Comparison of ENCODE assay signal across 8 mouse cellular contexts in genomic region chr19:41660999-41661374, GRCm38 (mm10).
DNase-seq lines count a peak whose midpoint lies in the region; ATAC-seq and TF ChIP-seq lines count a peak whose summit lies in the region.

No protein-coding gene starts in this region.

- peaks cover 88% of the 10 kb centered on the region for H3K27me3 ChIP-seq in heart, embryonic 12.5 days (replicated peaks)
- H3K27me3 ChIP-seq in limb, embryonic 14.5 days (ENCODE audit: control insufficient read depth, insufficient read depth, low read length), result peaks cover 7% of the 10 kb centered on the region

- H3K27ac ChIP-seq in heart, embryonic 12.5 days (ENCODE audit: poor library complexity, severe bottlenecking), result no peak overlapping the region
- no peak overlapping the region for H3K27ac ChIP-seq in limb, embryonic 14.5 days (replicated peaks; ENCODE audit: low read depth, low read length)

- no peaks in the 10 kb centered on the region for H3K9me3 ChIP-seq in heart, embryonic 12.5 days (replicated peaks)
- H3K9me3 ChIP-seq in limb, embryonic 14.5 days (ENCODE audit: control insufficient read depth, low read length), result no peaks in the 10 kb centered on the region

- no peaks in the 10 kb centered on the region for H3K36me3 ChIP-seq in heart, embryonic 12.5 days
- H3K36me3 ChIP-seq in limb, embryonic 14.5 days (ENCODE audit: control insufficient read depth, insufficient read depth, low read length), result no peaks in the 10 kb centered on the region

- H3K4me3 ChIP-seq in heart, embryonic 12.5 days, result no peak overlapping the region
- H3K4me3 ChIP-seq in limb, embryonic 14.5 days (replicated peaks; ENCODE audit: low read length), result no peak overlapping the region

- peak; percentile 25 to 45 for DNase-seq in heart, postnatal 10 days
- DNase-seq in 3T3-L1 (ENCODE audit: low read depth, low spot score), result peak; percentile 66
- peak; percentile 77 for DNase-seq in adrenal gland, postnatal 10 days
- peak; percentile 92 for DNase-seq in limb, embryonic 14.5 days (ENCODE audit: low spot score)
- DNase-seq in yolk sac, embryonic 10.5 days (ENCODE audit: low spot score), result peak; percentile 72
- DNase-seq in cerebellum, adult 11 months, result no peak

- TF ChIP-seq POLR2A in limb, embryonic 14.5 days (IDR thresholded peaks at IDR 0.05; ENCODE audit: borderline replicate concordance, extremely low read depth, insufficient read depth, insufficient read length), result no peak

- ATAC-seq in heart, embryonic 12.5 days (ENCODE audit: insufficient number of reproducible peaks, low FRiP score), result no peak
- no peak for ATAC-seq in limb, embryonic 14.5 days (ENCODE audit: low FRiP score, low read depth)
- no peak for ATAC-seq in cerebellum, adult (ENCODE audit: insufficient number of reproducible peaks, low FRiP score, low TSS enrichment)

- no peak overlapping the region for H3K9ac ChIP-seq in heart, embryonic 12.5 days
- H3K9ac ChIP-seq in limb, embryonic 14.5 days (ENCODE audit: low read depth, low read length, severe bottlenecking), result no peak overlapping the region

- 17% methylated on average over 4 of the region's 4 CpGs for WGBS in heart, embryonic 12.5 days
- WGBS in limb, embryonic 14.5 days, result 15% methylated on average over 4 of the region's 4 CpGs

- no peak overlapping the region for H3K4me2 ChIP-seq in heart, embryonic 12.5 days
- H3K4me2 ChIP-seq in limb, embryonic 14.5 days (replicated peaks; ENCODE audit: low read depth, low read length, severe bottlenecking), result no peak overlapping the region

- intact Hi-C loops in heart, postnatal 10 days (cut with DNase I), result no loop called here

- peaks cover 5% of the 10 kb centered on the region; the same call in 1 of the 2 replicates for H3K4me1 ChIP-seq in heart, embryonic 12.5 days (replicated peaks)
- H3K4me1 ChIP-seq in limb, embryonic 14.5 days (ENCODE audit: control insufficient read depth, insufficient read depth, low read length), result no peaks in the 10 kb centered on the region
